Mouse (Mus musculus) thymus, postnatal 14 days (tissue): ENCODE data around the gene Hpn.

Experiments used
- DNase-seq: peaks from one replicate; pipeline ENCODE4 v3.0.0; 2021

Hpn gene

DNA sequence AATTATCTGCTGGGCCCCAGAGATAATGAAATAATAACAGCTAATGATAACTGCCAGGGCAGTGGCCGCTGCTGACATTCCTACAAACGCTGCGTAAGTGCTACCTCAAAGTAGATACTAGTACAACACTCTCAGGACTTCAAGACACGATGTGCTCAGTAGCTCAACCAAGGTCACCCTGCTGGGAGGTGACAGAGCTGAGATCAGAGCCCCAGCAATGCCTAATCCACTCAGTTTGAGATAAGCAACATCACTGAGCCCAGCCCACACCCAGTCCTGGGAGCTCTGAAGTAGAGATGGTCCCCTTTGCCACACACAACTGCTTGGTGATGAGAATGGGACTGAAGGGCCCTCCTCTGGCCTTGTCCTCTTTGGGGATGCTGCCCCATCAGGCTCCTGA is 25.2 kb upstream of the Hpn start:
- DNase-seq: no peak

- DNase-seq: peak; percentile 82
Observed at GRCm38 (mm10) chr7:31139765-31140164, 24.7 kb upstream of the Hpn start.

DNA sequence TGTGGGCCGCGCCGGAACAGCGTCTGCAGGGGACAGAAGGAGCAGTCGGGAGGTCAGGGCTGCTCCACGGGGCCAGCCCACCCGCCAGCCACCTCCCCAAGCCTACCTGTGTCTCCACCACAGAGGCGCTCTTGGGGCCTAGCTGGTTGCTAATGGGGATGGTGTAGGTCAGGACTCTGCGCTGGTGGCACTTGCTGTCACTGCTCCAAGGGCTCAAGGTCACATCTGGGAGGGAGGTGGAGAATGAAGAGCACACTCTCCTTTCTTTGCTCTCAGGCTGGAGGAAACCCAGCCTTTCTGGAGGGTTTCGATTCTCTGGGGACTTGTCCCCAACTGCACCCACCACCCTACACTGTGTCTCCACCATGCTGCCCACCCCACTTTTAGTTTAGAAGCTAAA is 20.6 kb upstream of the Hpn start:
- DNase-seq: no peak

GRCm38 (mm10) chr7:31131866-31132265 is 16.8 kb upstream of the Hpn start:
- no peak for DNase-seq

DNA sequence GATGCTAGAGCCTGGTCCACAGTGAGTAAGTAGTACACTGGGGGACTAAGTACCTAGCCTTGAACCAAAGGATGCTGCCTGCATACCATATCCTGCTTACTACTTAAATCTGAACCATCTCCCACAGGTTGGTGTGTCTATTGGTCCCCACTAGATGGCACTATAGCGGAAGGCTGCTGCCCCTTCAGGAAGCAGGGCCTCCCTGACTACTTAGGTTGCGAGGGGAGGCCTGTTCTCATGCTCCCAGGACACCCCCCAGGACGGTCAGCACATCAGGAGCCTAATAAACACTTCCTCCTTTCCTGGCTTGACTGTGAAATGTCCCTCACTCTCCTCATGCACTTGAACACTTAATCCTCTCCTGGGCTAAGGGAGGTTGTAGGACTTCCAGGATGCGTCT is 15.8 kb upstream of the Hpn start:
- peak; percentile 73 for DNase-seq

- no peak for DNase-seq
Observed at GRCm38 (mm10) chr7:31130197-31130596, 15.1 kb upstream of the Hpn start.

- DNase-seq: no peak
Observed at GRCm38 (mm10) chr7:31128157-31128705, 13.1 kb upstream of the Hpn start.

DNA sequence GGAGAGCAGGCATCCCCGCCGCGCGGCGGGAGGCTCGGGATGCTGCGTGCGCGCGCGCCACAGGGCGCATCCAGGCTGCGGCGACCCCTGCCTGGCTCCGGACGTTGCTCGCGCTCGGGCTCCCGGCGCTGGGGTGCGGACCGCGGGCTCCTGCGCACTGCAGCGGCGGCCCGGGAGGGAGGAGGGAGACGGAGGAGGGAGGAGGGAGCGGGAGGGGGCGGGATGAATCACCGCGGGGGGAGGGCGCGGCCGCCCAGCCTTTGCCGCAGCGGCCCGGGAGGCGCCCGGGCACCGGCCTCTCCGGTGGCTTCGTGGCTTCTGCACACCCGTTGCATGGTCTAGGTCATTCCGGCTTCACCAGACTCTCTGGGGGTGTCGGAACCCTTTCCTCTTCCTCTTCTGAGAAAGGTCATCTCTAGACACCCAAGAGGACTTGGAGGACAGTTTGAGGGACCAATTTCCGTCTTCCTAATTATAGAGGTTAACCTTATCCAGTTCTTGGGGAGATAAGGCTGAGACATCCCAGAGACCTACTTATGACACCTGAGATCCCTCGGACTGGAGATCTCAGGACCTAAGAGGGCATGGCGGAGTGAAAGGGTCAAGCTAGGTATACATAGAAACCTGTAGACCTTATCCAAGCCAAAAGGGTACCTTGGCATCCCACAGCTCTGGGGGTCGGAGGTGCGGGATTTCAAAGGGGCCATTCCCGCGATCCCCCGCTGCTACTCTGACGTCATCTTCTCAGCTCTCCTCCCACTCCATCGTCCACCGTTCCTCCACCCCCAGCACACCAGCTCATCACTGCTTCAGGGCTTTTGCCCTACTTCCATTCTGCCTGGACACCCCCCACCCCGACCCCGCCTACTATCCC is 12.0 kb upstream of the Hpn start, which contains the start of gene Scn1b:
TSS of gene Scn1b (minus strand) at position 153 of the 874 bp plus-strand sequence.
- DNase-seq: no peak

DNA sequence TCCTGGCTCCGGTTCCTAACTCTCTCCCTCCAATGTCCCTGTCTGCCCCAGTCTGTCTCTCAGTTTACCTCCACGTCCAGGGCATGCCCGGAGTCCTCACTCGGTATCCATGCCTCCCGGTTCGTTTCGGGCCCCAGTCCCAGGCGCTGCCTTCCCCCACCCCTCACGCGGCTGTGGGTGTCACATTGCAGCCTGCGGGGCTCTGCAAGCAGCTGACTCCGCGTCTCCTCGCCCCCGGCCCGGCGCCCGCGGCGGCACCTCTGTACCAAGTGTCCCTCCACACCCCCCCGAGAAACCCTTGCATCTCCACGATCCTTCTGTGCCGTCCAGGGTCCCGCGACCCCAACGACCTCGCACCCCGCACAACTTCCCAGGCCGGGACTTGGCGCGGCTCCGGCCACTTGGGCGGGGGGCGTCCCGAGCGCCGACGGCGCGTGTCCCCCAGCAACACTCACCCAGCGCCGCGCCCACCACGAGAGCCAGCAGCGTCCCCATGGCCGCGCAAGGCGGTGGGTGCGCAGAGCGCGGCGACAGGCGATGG is 11.2 kb upstream of the Hpn start:
- no peak for DNase-seq

- no peak for DNase-seq
Observed at GRCm38 (mm10) chr7:31125116-31125515, 10.0 kb upstream of the Hpn start.

DNA sequence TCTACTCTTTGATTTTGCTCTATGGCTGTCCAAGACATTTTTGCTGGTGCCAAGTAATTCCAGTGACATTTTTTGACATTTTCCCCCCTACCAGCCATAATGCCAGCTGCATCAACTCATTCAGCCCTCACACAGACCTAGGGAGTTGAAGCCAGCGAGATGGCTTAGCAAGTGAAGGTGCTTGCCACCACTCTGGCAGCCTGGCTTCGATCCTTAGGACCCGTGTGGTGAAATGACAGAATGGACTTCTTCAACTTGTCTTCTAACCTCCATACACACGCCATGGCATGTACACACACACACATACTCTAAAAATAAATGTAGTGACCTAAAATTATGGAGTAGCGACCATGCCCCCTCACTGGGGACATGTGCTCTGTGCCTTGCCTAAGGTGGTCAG is 9.3 kb upstream of the Hpn start:
- DNase-seq: no peak

- no peak for DNase-seq
Observed at GRCm38 (mm10) chr7:31123697-31124096, 8.6 kb upstream of the Hpn start.

DNA sequence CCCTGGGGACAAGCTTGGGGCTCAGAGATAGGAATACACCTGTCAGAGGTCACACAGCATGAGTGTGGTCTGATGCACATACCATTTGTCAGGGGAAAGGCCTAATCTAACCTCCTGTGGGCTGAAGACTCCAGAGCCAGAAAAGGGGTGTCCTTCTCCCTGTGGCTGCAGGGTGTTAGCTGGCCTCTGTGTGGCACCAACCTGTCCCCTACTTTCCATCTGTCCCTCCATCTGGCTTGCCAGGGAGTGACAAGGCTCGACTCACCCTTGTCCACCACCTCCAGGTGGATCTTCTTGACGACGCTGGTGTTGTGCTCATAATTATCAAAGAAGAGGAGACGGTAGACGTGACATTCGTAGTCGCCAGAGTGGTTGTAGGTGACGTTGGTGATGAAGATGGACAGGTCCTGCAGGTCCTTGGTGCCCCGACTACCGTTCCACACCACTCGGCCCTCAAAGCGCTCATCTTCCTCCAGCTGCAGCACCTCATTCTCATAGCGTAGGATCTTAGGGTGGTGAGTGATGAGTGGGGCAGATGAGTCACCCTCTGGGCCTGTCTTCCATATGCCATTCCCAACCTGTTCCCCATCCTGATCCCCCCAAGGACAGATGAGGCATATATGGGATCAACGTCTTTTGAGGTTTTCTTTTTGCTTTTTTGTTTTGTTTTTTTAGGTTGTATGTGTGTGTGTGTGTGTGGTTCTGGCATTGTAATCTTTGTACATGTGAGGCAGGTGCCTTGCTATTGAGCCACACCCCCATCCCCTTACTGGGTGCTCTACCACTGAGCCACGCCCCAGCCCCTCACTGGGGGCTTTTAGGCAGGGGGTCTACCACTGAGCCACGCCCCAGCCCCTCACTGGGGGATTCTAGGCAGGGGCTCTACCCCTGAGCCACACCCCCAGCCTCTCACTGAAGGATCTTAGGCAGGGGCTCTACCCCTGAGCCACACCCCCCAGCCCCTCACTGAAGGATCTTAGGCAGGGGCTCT is 7.8 kb upstream of the Hpn start:
- no peak for DNase-seq

- DNase-seq: no peak
Observed at GRCm38 (mm10) chr7:31119556-31119955, 4.5 kb upstream of the Hpn start.

DNA sequence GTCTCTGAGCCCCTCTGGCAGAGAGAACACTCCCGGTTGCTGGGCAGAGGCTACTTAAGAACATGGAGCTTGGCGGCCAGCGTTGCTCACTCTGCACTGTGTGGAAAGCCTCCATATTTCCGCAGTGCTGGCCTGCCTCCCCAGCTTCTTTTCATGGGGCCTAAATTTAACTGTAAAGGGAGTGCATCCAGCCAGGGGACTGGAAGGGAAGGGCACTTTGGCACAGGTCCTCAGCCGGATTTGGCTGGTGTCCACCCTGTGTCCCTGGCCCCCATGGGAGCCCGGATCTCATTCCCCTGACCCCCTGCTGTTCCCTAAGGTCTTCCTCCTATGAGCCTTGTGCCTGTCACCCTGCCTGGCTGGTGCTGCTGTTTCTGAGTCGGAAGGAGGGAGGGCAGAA is 3.4 kb upstream of the Hpn start:
- DNase-seq: no peak

GRCm38 (mm10) chr7:31117465-31117864 is 2.4 kb upstream of the Hpn start:
- DNase-seq: no peak

DNA sequence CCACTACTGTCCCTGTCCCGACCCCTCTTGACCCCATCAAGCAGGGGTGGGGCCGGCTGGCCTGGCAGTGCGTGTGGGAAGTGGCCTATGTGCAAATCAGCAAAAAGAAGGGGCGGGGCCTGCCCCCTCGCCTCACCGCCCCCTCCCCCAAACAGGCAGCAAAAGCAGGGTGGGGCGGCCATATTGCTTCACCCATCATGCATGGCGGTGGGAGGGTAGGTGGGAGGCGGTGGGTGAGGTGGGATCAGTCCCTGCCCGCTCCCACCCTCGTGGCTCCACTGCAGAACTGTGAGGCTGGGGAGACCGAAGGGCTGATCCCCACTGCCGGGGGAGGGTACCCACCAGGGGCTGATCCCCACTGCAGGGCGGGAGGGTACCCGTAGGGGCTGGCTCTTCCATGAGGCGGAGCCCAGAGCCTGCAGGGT is 1.6 kb upstream of the Hpn start:
- no peak for DNase-seq

DNA sequence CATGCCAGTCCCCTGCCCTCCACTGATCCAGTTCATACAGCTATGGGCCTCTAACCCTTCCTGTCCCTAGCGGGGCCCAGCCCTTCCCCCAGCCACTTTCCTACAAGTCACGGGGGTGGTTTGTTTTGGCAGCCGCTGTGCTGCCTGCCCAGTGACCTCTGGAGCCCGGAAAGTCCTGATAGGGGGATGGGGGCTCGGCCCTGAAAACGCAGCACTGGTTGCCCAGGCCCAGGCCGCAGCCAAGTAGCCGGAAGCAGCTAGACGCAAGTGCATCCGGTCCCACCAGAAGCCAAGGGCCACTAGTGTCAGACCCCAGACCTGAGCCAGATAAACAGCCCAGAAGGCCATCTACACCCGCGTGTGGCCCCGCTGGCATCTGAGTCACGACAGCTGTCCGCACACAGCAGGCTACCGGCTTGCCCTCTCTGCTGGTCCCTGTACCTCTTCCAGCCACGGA is 525 bp upstream of the Hpn start:
- no peak for DNase-seq

DNA sequence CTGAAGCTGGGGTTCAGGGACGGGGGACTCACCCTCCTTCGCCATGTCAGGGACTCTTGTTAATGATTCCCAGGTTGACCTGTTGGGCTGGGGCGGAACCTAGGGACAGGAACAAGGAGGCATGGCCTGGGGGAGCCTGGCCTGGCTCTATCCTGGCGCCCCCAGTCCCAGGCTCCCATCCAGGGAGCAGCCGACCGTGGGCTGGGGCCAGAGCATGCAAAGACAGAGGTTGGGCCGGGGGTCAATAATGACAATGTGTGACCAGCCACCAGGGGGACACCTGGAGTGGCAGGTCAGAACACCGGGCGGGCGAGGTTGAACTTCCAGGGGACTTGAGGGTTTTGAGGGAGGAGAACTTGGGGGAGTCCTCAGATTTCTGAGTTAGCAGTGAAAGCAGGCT is 444 bp downstream of the Hpn start:
- DNase-seq: no peak

GRCm38 (mm10) chr7:31113800-31114199 is 1.3 kb downstream of the Hpn start:
- DNase-seq: no peak

- no peak for DNase-seq
Observed at GRCm38 (mm10) chr7:31112036-31112435, 3.1 kb downstream of the Hpn start.

DNA sequence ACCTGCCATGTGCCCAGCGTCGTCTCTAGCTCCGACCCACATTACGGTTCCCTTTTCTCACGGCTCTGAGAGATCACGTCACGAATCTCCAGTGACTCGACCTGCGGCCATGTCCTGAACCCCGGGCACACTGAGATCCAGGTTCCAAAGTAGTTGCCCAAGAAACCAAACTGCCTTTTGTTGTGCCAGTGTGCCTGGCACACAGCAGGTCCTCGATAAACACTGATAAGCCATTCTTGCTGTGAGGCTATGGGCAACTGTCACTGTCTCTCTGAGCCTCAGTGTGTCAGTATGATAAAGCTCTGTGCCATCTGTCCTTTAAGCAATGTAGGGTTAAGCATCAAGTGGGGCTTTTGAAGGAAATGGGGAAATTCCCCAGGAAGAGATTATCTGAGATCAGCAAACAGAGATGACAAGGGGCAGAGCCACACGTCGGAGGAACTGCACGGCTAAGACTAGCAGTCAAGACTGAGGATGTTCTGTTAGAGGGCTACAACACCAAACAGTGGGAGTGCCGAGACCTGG is 4.2 kb downstream of the Hpn start:
- no peak for DNase-seq

- no peak for DNase-seq
Observed at GRCm38 (mm10) chr7:31109796-31110195, 5.3 kb downstream of the Hpn start.
